Comparison of ENCODE assay signal across 9 mouse cellular contexts in genomic region chr16:55858465-55858864, GRCm38 (mm10). TPM values are rescaled to one million over a fixed set of nuclear protein-coding genes. Genes with fewer than 3 reads are reported as not detected.
DNase-seq lines count a peak whose midpoint lies in the region; ATAC-seq and TF ChIP-seq lines count a peak whose summit lies in the region.
"Had no signal": no experiment of that assay in that cellular context is flagged by ENCODE, and none has a peak within 500 bp of the region (broad histone marks: within the 10 kb centered on the region; RNA-seq: fewer than 3 reads in every experiment).

No protein-coding gene starts in this region.

- TF ChIP-seq EP300 in ES-Bruce4 (IDR thresholded peaks at IDR 0.05; ENCODE audit: insufficient read depth, low read depth, low read length): no peak
- no peak for TF ChIP-seq EP300 in liver, embryonic 14.5 days (IDR thresholded peaks at IDR 0.05; ENCODE audit: low read depth)

- WGBS in kidney, embryonic 15.5 days: 64% methylated on average over 6 of the region's 6 CpGs
- 70% methylated on average over 6 of the region's 6 CpGs for WGBS in liver, embryonic 14.5 days (ENCODE audit: insufficient replicate concordance)
- WGBS in olfactory bulb, adult 2 months: 52% methylated on average over 6 of the region's 6 CpGs

- no peaks in the 10 kb centered on the region for H3K4me1 ChIP-seq in ES-Bruce4 (ENCODE audit: control insufficient read depth, insufficient read depth, low read length)
- H3K4me1 ChIP-seq in kidney, embryonic 15.5 days: no peaks in the 10 kb centered on the region
- no peaks in the 10 kb centered on the region for H3K4me1 ChIP-seq in liver, embryonic 14.5 days (replicated peaks; ENCODE audit: control insufficient read depth in 2 of 2, insufficient read depth in 2 of 2, low read length in 1 of 2)
- H3K4me1 ChIP-seq in olfactory bulb, adult 2 months (ENCODE audit: control insufficient read depth, insufficient read depth, low read length): no peaks in the 10 kb centered on the region
- H3K4me1 ChIP-seq: heart, embryonic 13.5 days had no signal

- no peak overlapping the region for H3K27ac ChIP-seq in ES-Bruce4 (ENCODE audit: insufficient read depth, low read length)
- no peak overlapping the region for H3K27ac ChIP-seq in kidney, embryonic 15.5 days
- no peak overlapping the region for H3K27ac ChIP-seq in liver, embryonic 14.5 days
- no peak overlapping the region for H3K27ac ChIP-seq in olfactory bulb, adult 2 months (ENCODE audit: insufficient read depth, low read depth, low read length)
- H3K27ac ChIP-seq: heart, embryonic 13.5 days had no signal

- no peak overlapping the region for H3K4me2 ChIP-seq in kidney, embryonic 15.5 days
- H3K4me2 ChIP-seq in liver, embryonic 14.5 days (ENCODE audit: low read depth): no peak overlapping the region
- H3K4me2 ChIP-seq: heart, embryonic 13.5 days had no signal

- H3K27me3 ChIP-seq in ES-Bruce4 (ENCODE audit: control insufficient read depth, insufficient read depth, low read length, poor library complexity, severe bottlenecking): no peaks in the 10 kb centered on the region
- H3K27me3 ChIP-seq in kidney, embryonic 15.5 days: no peaks in the 10 kb centered on the region
- no peaks in the 10 kb centered on the region for H3K27me3 ChIP-seq in liver, embryonic 14.5 days (ENCODE audit: control insufficient read depth, insufficient read depth, low read length)
- H3K27me3 ChIP-seq: heart, embryonic 13.5 days had no signal

- no peaks in the 10 kb centered on the region for H3K36me3 ChIP-seq in ES-Bruce4 (ENCODE audit: control insufficient read depth, insufficient read depth, low read length, poor library complexity, severe bottlenecking)
- peaks cover 6% of the 10 kb centered on the region; the same call in 1 of the 2 replicates for H3K36me3 ChIP-seq in kidney, embryonic 15.5 days
- no peaks in the 10 kb centered on the region for H3K36me3 ChIP-seq in liver, embryonic 14.5 days (replicated peaks; ENCODE audit: control insufficient read depth, insufficient read depth, low read depth)

- ATAC-seq in kidney, embryonic 15.5 days (replicated peaks; ENCODE audit: low FRiP score): 0 out of 2 replicates have a peak, but pooled peaks have one; percentile 33
- ATAC-seq in liver, embryonic 14.5 days (ENCODE audit: insufficient read depth): no peak

- no peak for TF ChIP-seq POLR2A in ES-Bruce4 (IDR thresholded peaks at IDR 0.05; ENCODE audit: insufficient read depth, low read length)
- TF ChIP-seq POLR2A in olfactory bulb, adult 2 months (IDR thresholded peaks at IDR 0.05; ENCODE audit: insufficient read depth, low read depth, low read length): no peak

- no peak overlapping the region for H3K9ac ChIP-seq in ES-Bruce4 (ENCODE audit: low read depth, poor library complexity, severe bottlenecking)
- H3K9ac ChIP-seq in kidney, embryonic 15.5 days: no peak overlapping the region
- H3K9ac ChIP-seq in liver, embryonic 14.5 days (replicated peaks): no peak overlapping the region
- H3K9ac ChIP-seq: heart, embryonic 13.5 days had no signal

- peak; percentile 81 for TF ChIP-seq CTCF in ES-Bruce4 (IDR thresholded peaks at IDR 0.05; ENCODE audit: low read depth, low read length)
- TF ChIP-seq CTCF in liver, embryonic 14.5 days (IDR thresholded peaks at IDR 0.05; ENCODE audit: low read depth): peak; percentile 78
- peak; percentile 42; the same call in 1 of the 2 replicates for TF ChIP-seq CTCF in olfactory bulb, adult 2 months (IDR thresholded peaks at IDR 0.05; ENCODE audit: insufficient read depth, low read depth, low read length)

- no peak overlapping the region for H3K4me3 ChIP-seq in ES-Bruce4 (ENCODE audit: low read depth, low read length)
- H3K4me3 ChIP-seq in kidney, embryonic 15.5 days (replicated peaks): no peak overlapping the region
- H3K4me3 ChIP-seq in liver, embryonic 14.5 days (ENCODE audit: insufficient read depth in 1 of 2, low read depth in 2 of 2, low read length in 2 of 2): no peak overlapping the region
- no peak overlapping the region for H3K4me3 ChIP-seq in olfactory bulb, adult 2 months (ENCODE audit: insufficient read depth, low read depth, low read length)
- H3K4me3 ChIP-seq: heart, embryonic 13.5 days had no signal

- H3K9me3 ChIP-seq in ES-Bruce4 (replicated peaks; ENCODE audit: control insufficient read depth, insufficient read depth, low read length, poor library complexity, severe bottlenecking): no peaks in the 10 kb centered on the region
- H3K9me3 ChIP-seq in kidney, embryonic 15.5 days (replicated peaks): 0 out of 2 replicates have a peak, but pooled peaks cover 5% of the 10 kb centered on the region
- no peaks in the 10 kb centered on the region for H3K9me3 ChIP-seq in liver, embryonic 14.5 days (ENCODE audit: control insufficient read depth, low read length)

- peak; percentile 26 for DNase-seq in 3134 (ENCODE audit: extremely low read depth, insufficient read length, low spot score)
- DNase-seq in c-Kit-positive CD71-positive TER-119-positive erythroid progenitor cells, embryonic 14.5 days (ENCODE audit: low spot score): peak; percentile 52
- DNase-seq in frontal cortex, postnatal 10 days (ENCODE audit: low spot score in 2 of 2): peak; percentile 51 to 61
- DNase-seq in liver, embryonic 14.5 days (ENCODE audit: low read depth in 3 of 3, low spot score in 3 of 3): peak in 2 of 3 experiments; percentile 7 to 36
- peak; percentile 84 for DNase-seq in thymus, postnatal 14 days

RNA-seq across cellular contexts. Expression of gene Nfkbiz, which starts 19.8 kb away (rescaled TPM):
- polyA plus RNA-seq in ES-Bruce4 (2011; ENCODE audit: insufficient read depth, insufficient read length, low read depth, missing spikeins): 6.0 and 6.1 TPM in 2 replicates
- polyA plus RNA-seq in kidney, embryonic 15.5 days (2015; fragmentation: Nextera tagmentation; extraction: Ambion mirVana): 3.8 and 4.3 TPM in 2 replicates
- 2.1 and 2.4 TPM in 2 replicates for polyA plus RNA-seq in liver, embryonic 14.5 days (2012; rRNA removed)
- 1.7 and 1.9 TPM in 2 replicates for polyA plus RNA-seq in liver, embryonic 14.5 days (2014; fragmentation: Nextera tagmentation; extraction: Ambion mirVana)
- not detected in 2 replicates for polyA plus RNA-seq in olfactory bulb, adult 2 months (2012; ENCODE audit: insufficient read depth, insufficient read length, low replicate concordance, missing spikeins)

RNA-seq across cellular contexts. Expression of gene Nxpe3, which starts 36.6 kb away (rescaled TPM):
- 4.3 and 4.5 TPM in 2 replicates for polyA plus RNA-seq in ES-Bruce4 (2011; ENCODE audit: insufficient read depth, insufficient read length, low read depth, missing spikeins)
- polyA plus RNA-seq in kidney, embryonic 15.5 days (2015; fragmentation: Nextera tagmentation; extraction: Ambion mirVana): 1.6 and 1.9 TPM in 2 replicates
- 0.62 and 0.83 TPM in 2 replicates for polyA plus RNA-seq in liver, embryonic 14.5 days (2012; rRNA removed)
- polyA plus RNA-seq in liver, embryonic 14.5 days (2014; fragmentation: Nextera tagmentation; extraction: Ambion mirVana): 0.33 and 0.45 TPM in 2 replicates
- not detected in 2 replicates for polyA plus RNA-seq in olfactory bulb, adult 2 months (2012; ENCODE audit: insufficient read depth, insufficient read length, low replicate concordance, missing spikeins)

Comparison
In these comparisons a context has a peak if more than half of its experiments do, and no peak if none do; other contexts are left out.
1. DNase-seq: peak in every context shown above with its lines; median percentile 84 in thymus, postnatal 14 days; 56 in frontal cortex, postnatal 10 days; 52 in c-Kit-positive CD71-positive TER-119-positive erythroid progenitor cells, embryonic 14.5 days; 26 in 3134; 22 in liver, embryonic 14.5 days.